In genomic region chr16:64872841-64873240, GRCm38 (mm10) we compare ENCODE assay signal across 8 mouse cellular contexts. TPM values are rescaled to one million over a fixed set of nuclear protein-coding genes. Genes with fewer than 3 reads are reported as not detected.
A peak's percentile ranks its signal among the peaks of the same experiment; 100 is the strongest.
DNase-seq lines count a peak whose midpoint lies in the region; TF ChIP-seq lines count a peak whose summit lies in the region.

No protein-coding gene starts in this region.

- peak overlapping the region; percentile 10; the same call in 1 of the 2 replicates for H3K4me3 ChIP-seq in kidney, adult 2 months (ENCODE audit: insufficient read depth, low read depth, low read length)
- H3K4me3 ChIP-seq in hindbrain, embryonic 10.5 days = peak overlapping the region; percentile 74
- H3K4me3 ChIP-seq in midbrain, embryonic 10.5 days = peak overlapping the region; percentile 72

- no peaks in the 10 kb centered on the region for H3K36me3 ChIP-seq in kidney, adult 2 months (ENCODE audit: control insufficient read depth, insufficient read depth, low read length)
- H3K36me3 ChIP-seq in hindbrain, embryonic 10.5 days = no peaks in the 10 kb centered on the region
- no peaks in the 10 kb centered on the region for H3K36me3 ChIP-seq in midbrain, embryonic 10.5 days

- H3K27ac ChIP-seq in kidney, adult 2 months (ENCODE audit: insufficient read depth, low read depth, low read length) = no peak overlapping the region; the same call in 1 of the 2 replicates
- H3K27ac ChIP-seq in hindbrain, embryonic 10.5 days = no peak overlapping the region
- H3K27ac ChIP-seq in midbrain, embryonic 10.5 days (replicated peaks) = no peak overlapping the region

- no peak for TF ChIP-seq POLR2A in kidney, adult 2 months (IDR thresholded peaks at IDR 0.05; ENCODE audit: low read depth, low read length)

- no peaks in the 10 kb centered on the region for H3K27me3 ChIP-seq in kidney, adult 2 months (replicated peaks; ENCODE audit: control insufficient read depth, insufficient read depth, low read length)
- no peaks in the 10 kb centered on the region for H3K27me3 ChIP-seq in hindbrain, embryonic 10.5 days (ENCODE audit: insufficient read depth, poor library complexity, severe bottlenecking)
- no peaks in the 10 kb centered on the region for H3K27me3 ChIP-seq in midbrain, embryonic 10.5 days (ENCODE audit: low read depth, poor library complexity, severe bottlenecking)

- DNase-seq in kidney, adult 2 months = no peak
- DNase-seq in kidney, adult 18-20 months = no peak
- peak; percentile 31 for DNase-seq in Muller cell, postnatal 12 days (ENCODE audit: inconsistent ontology term)
- DNase-seq in hindbrain, embryonic 10.5 days (ENCODE audit: low spot score) = no peak
- DNase-seq in midbrain, embryonic 10.5 days (ENCODE audit: low spot score) = no peak
- DNase-seq in cerebellum, adult 11-12 months = no peak
- no peak for DNase-seq in layer of hippocampus, adult 11-12 months (ENCODE audit: low spot score)
- DNase-seq in frontal cortex, postnatal 10 days (ENCODE audit: low spot score in 2 of 2) = no peak

- no peaks in the 10 kb centered on the region for H3K9me3 ChIP-seq in hindbrain, embryonic 10.5 days
- no peaks in the 10 kb centered on the region for H3K9me3 ChIP-seq in midbrain, embryonic 10.5 days (replicated peaks)

- WGBS in kidney, adult 2 months = 4% methylated on average over 7 of the region's 7 CpGs
- 14% methylated on average over 7 of the region's 7 CpGs for WGBS in hindbrain, embryonic 10.5 days
- 21% methylated on average over 7 of the region's 7 CpGs for WGBS in midbrain, embryonic 10.5 days

- no peaks in the 10 kb centered on the region for H3K4me1 ChIP-seq in kidney, adult 2 months (ENCODE audit: control insufficient read depth, insufficient read depth, low read length)
- no peaks in the 10 kb centered on the region for H3K4me1 ChIP-seq in hindbrain, embryonic 10.5 days (replicated peaks)
- 0 out of 2 replicates have a peak, but pooled peaks cover 3% of the 10 kb centered on the region for H3K4me1 ChIP-seq in midbrain, embryonic 10.5 days

- TF ChIP-seq CTCF in kidney, adult 2 months (conservative IDR thresholded peaks at IDR 0.05; ENCODE audit: insufficient read depth, insufficient read length, low read depth, low read length) = no peak

RNA-seq across cellular contexts. Expression of gene Cggbp1, which starts 21.0 kb away (rescaled TPM):
- polyA plus RNA-seq in kidney, adult 2 months (2012; rRNA removed) = 11.6 and 14.2 TPM in 2 replicates
- 72.7 and 84.7 TPM in 2 replicates for polyA plus RNA-seq in hindbrain, embryonic 10.5 days (2016; fragmentation: Nextera tagmentation; extraction: Ambion mirVana)
- 82.9 and 85.0 TPM in 2 replicates for polyA plus RNA-seq in midbrain, embryonic 10.5 days (2016; fragmentation: Nextera tagmentation; extraction: Ambion mirVana)

RNA-seq across cellular contexts. Expression of gene Zfp654, which starts 21.4 kb away (rescaled TPM):
- 0.83 and 1.3 TPM in 2 replicates for polyA plus RNA-seq in kidney, adult 2 months (2012; rRNA removed)
- polyA plus RNA-seq in hindbrain, embryonic 10.5 days (2016; fragmentation: Nextera tagmentation; extraction: Ambion mirVana) = 4.9 and 5.7 TPM in 2 replicates
- 5.5 and 5.8 TPM in 2 replicates for polyA plus RNA-seq in midbrain, embryonic 10.5 days (2016; fragmentation: Nextera tagmentation; extraction: Ambion mirVana)

Comparison
In these comparisons a context has a peak if more than half of its experiments do, and no peak if none do; other contexts are left out.
1. H3K4me3 ChIP-seq: peak in every context shown above with its lines; median percentile 74 in hindbrain, embryonic 10.5 days; 72 in midbrain, embryonic 10.5 days; 10 in kidney, adult 2 months.